9 mouse cellular contexts compared by ENCODE assay signal in genomic region chr16:94038272-94038985, GRCm38 (mm10). TPM values are rescaled to one million over a fixed set of nuclear protein-coding genes. Genes with fewer than 3 reads are reported as not detected.
DNase-seq lines count a peak whose midpoint lies in the region; ATAC-seq and TF ChIP-seq lines count a peak whose summit lies in the region.
"Had no signal": no experiment of that assay in that cellular context is flagged by ENCODE, and none has a peak within 500 bp of the region (broad histone marks: within the 10 kb centered on the region; RNA-seq: fewer than 3 reads in every experiment).

No protein-coding gene starts in this region.

- no peaks in the 10 kb centered on the region for H3K36me3 ChIP-seq in heart, embryonic 10.5 days
- no peaks in the 10 kb centered on the region for H3K36me3 ChIP-seq in stomach, postnatal 0 days (ENCODE audit: control insufficient read depth, insufficient read depth, low read length)

- peaks cover 37% of the 10 kb centered on the region for H3K27me3 ChIP-seq in heart, embryonic 10.5 days (ENCODE audit: insufficient read depth, poor library complexity, severe bottlenecking)
- 0 out of 2 replicates have a peak, but pooled peaks cover 2% of the 10 kb centered on the region for H3K27me3 ChIP-seq in stomach, postnatal 0 days (ENCODE audit: control insufficient read depth, insufficient read depth, low read length)

- no peak overlapping the region for H3K4me3 ChIP-seq in heart, embryonic 10.5 days
- H3K4me3 ChIP-seq in stomach, postnatal 0 days (ENCODE audit: low read depth, low read length): no peak overlapping the region
- H3K4me3 ChIP-seq: megakaryocyte, embryonic 14.5 days had no signal

- H3K4me1 ChIP-seq in heart, embryonic 10.5 days: peaks cover 7% of the 10 kb centered on the region; the same call in 1 of the 2 replicates
- no peaks in the 10 kb centered on the region for H3K4me1 ChIP-seq in stomach, postnatal 0 days (replicated peaks; ENCODE audit: control insufficient read depth, insufficient read depth)

- H3K9me3 ChIP-seq in heart, embryonic 10.5 days: no peaks in the 10 kb centered on the region
- H3K9me3 ChIP-seq in stomach, postnatal 0 days (ENCODE audit: control insufficient read depth, low read length): no peaks in the 10 kb centered on the region
- H3K9me3 ChIP-seq: megakaryocyte, embryonic 14.5 days had no signal

- DNase-seq in heart, adult 18-20 months: peak; percentile 49 to 79
- DNase-seq in heart, embryonic 10.5 days (ENCODE audit: low spot score): no peak
- DNase-seq in embryo, embryonic 10 days (ENCODE audit: low spot score): peak; percentile 86
- DNase-seq in heart, adult 9 months (ENCODE audit: low spot score in 2 of 2): peak; percentile 23 to 48
- peak; percentile 19 for DNase-seq in layer of hippocampus, adult 9-11 months
- DNase-seq in lung, postnatal 36 days: peak; percentile 83
- DNase-seq in stomach, postnatal 0 days (ENCODE audit: low spot score): peak; percentile 55

- TF ChIP-seq EP300 in stomach, postnatal 0 days (optimal IDR thresholded peaks at IDR 0.05): no peak

- no peak overlapping the region for H3K27ac ChIP-seq in heart, embryonic 10.5 days
- no peak overlapping the region for H3K27ac ChIP-seq in stomach, postnatal 0 days (replicated peaks)

- peak; percentile 36 for ATAC-seq in activated CD4-positive, CD25-positive, alpha-beta regulatory T cell, adult 4 months
- peak; percentile 58; the same call in 1 of the 2 replicates for ATAC-seq in stomach, postnatal 0 days (ENCODE audit: low FRiP score, low TSS enrichment)

- 64% methylated on average over 12 of the region's 12 CpGs for WGBS in heart, embryonic 10.5 days
- WGBS in stomach, postnatal 0 days: 56% methylated on average over 12 of the region's 12 CpGs

- H3K4me2 ChIP-seq in stomach, postnatal 0 days (replicated peaks; ENCODE audit: low read depth): no peak overlapping the region

- TF ChIP-seq CTCF in stomach, postnatal 0 days (IDR thresholded peaks at IDR 0.05; ENCODE audit: low read depth): peak; percentile 87

- H3K9ac ChIP-seq in stomach, postnatal 0 days (ENCODE audit: low read length): no peak overlapping the region

RNA-seq across cellular contexts. Expression of gene Cldn14, which starts 29.8 kb away (rescaled TPM):
- not detected for total RNA-seq in heart, adult 18-20 months (2021)
- polyA plus RNA-seq in heart, embryonic 10.5 days (2016; fragmentation: Nextera tagmentation; extraction: Ambion mirVana): not detected in 2 replicates
- not detected for polyA plus RNA-seq in activated CD4-positive, CD25-positive, alpha-beta regulatory T cell, adult 4 months (2017; shearing (Covaris generic))
- polyA plus RNA-seq in stomach, postnatal 0 days (2015; fragmentation: Nextera tagmentation; extraction: Ambion mirVana): 0.10 TPM in 1 of 2 replicates, not detected in the other

RNA-seq across cellular contexts. Expression of gene Sim2, which starts 46.3 kb away (rescaled TPM):
- under 1 TPM in 1 of 2 experiments, not detected in 1; 0.08 TPM for total RNA-seq in heart, adult 18-20 months (2021)
- polyA plus RNA-seq in heart, embryonic 10.5 days (2016; fragmentation: Nextera tagmentation; extraction: Ambion mirVana): 0.05 and 0.18 TPM in 2 replicates
- polyA plus RNA-seq in activated CD4-positive, CD25-positive, alpha-beta regulatory T cell, adult 4 months (2017; shearing (Covaris generic)): not detected
- 0.17 and 0.31 TPM in 2 replicates for polyA plus RNA-seq in stomach, postnatal 0 days (2015; fragmentation: Nextera tagmentation; extraction: Ambion mirVana)
